Mouse (Mus musculus) lung, embryonic 14.5 days (tissue): Measurements from ENCODE around the gene Mc3r. TPM values are rescaled to one million over a fixed set of nuclear protein-coding genes. Genes with fewer than 3 reads are reported as not detected.

Experiments used
- ATAC-seq: fragments of 200-750 bp; cut with Nextera tagmentation; 2 replicates; pipeline ENCODE4 v1.8.0; 2017; ENCODE audit warnings: mild to moderate bottlenecking, moderate TSS enrichment, moderate library complexity; ENCODE audit not compliant: insufficient read depth
- DNase-seq: peaks from one replicate; pipeline ENCODE4 v3.0.0-alpha.2; 2015
- H3K27ac ChIP-seq: fragments of 300-500 bp; sonication (generic); 2 replicates; pipeline ENCODE4 v1.5.1; 2014; ENCODE audit warnings: low read depth, mild to moderate bottlenecking, moderate library complexity
- H3K27me3 ChIP-seq: fragments of 300-500 bp; sonication (generic); 2 replicates; pipeline ENCODE4 v1.6.1; 2014; ENCODE audit warnings: low read length, control low read depth; ENCODE audit not compliant: insufficient read depth
- H3K36me3 ChIP-seq: fragments of 300-500 bp; sonication (generic); 2 replicates; pipeline ENCODE4 v1.6.1; 2014; ENCODE audit warnings: control low read depth; ENCODE audit not compliant: insufficient read depth
- H3K4me1 ChIP-seq: fragments of 300-500 bp; sonication (generic); 2 replicates; pipeline ENCODE4 v1.6.1; 2014; ENCODE audit warnings: antibody characterized with exemption, control low read depth; ENCODE audit not compliant: insufficient read depth
- H3K4me2 ChIP-seq: fragments of 300-500 bp; sonication (generic); 2 replicates; pipeline ENCODE4 v1.6.1; 2014; ENCODE audit warnings: mild to moderate bottlenecking
- H3K4me3 ChIP-seq: fragments of 300-500 bp; sonication (generic); 2 replicates; pipeline ENCODE4 v1.5.1; 2014; ENCODE audit warnings: low read depth, low read length
- H3K9ac ChIP-seq: fragments of 300-500 bp; sonication (generic); 2 replicates; pipeline ENCODE4 v1.6.1; 2014
- H3K9me3 ChIP-seq: fragments of 300-500 bp; sonication (generic); 2 replicates; pipeline ENCODE4 v1.6.1; 2016; ENCODE audit warnings: low read depth, low read length, control low read depth
- CTCF ChIP-seq: IDR thresholded peaks from 2 replicates; pipeline ENCODE4 v1.5.1; 2016; ENCODE audit warnings: antibody characterized with exemption, low read depth
- WGBS: fragments of 180-500 bp; shearing (Covaris S2); extraction: QIAGEN DNeasy Blood & Tissue Kit; methylation state at CpG from one replicate; pipeline ENCODE4 v1.1.7; 2014; 5-methylcytosine and 5-hydroxymethylcytosine counted together
- polyA plus RNA-seq: library from polyadenylated mRNA; unstranded; fragments of >200 nt; fragmentation: Nextera tagmentation; extraction: Ambion mirVana; gene quantifications from 2 replicates; pipeline ENCODE4 v1.2.1, GENCODE M21; 2014

The Mc3r gene
- polyA plus RNA-seq, 1 experiment from 2014 or later, result not detected

GRCm38 (mm10) chr2:172216163-172216915, 32.0 kb upstream of the Mc3r start:
- peak; percentile 23 for DNase-seq
- 56% methylated on average over 17 of the region's 17 CpGs for WGBS
- no peak overlapping the region for H3K9ac ChIP-seq

GRCm38 (mm10) chr2:172217886-172218285, 30.4 kb upstream of the Mc3r start:
- 53% methylated on average over 8 of the region's 8 CpGs for WGBS
- no peak for ATAC-seq

More at GRCm38 (mm10) chr2:172216163-172216915, 32.0 kb upstream of the Mc3r start:
- no peaks in the 10 kb centered on the region for H3K9me3 ChIP-seq
- no peak overlapping the region for H3K4me3 ChIP-seq
- no peak overlapping the region for H3K27ac ChIP-seq
- H3K4me1 ChIP-seq, result no peaks in the 10 kb centered on the region
- no peak overlapping the region for H3K4me2 ChIP-seq
- ATAC-seq, result peak; percentile 57; the same call in 1 of the 2 replicates
- H3K27me3 ChIP-seq, result no peaks in the 10 kb centered on the region
- no peak for TF ChIP-seq CTCF
- H3K36me3 ChIP-seq, result no peaks in the 10 kb centered on the region

GRCm38 (mm10) chr2:172219186-172219585, 29.1 kb upstream of the Mc3r start:
- Histone ChIP-seq H3K4me1 (no peaks in the 10 kb centered on the region), H3K27ac (no peak overlapping the region), H3K4me3 (no peak overlapping the region), H3K36me3 (no peaks in the 10 kb centered on the region), H3K4me2 (no peak overlapping the region), H3K9ac (no peak overlapping the region), H3K27me3 (no peaks in the 10 kb centered on the region), H3K9me3 (no peaks in the 10 kb centered on the region)
- TF ChIP-seq CTCF, result peak; percentile 28; the same call in 1 of the 2 replicates
- DNase-seq (no peak), ATAC-seq (no peak)
- WGBS, result 50% methylated on average over 5 of the region's 5 CpGs

More at GRCm38 (mm10) chr2:172217886-172218285, 30.4 kb upstream of the Mc3r start:
- Histone ChIP-seq H3K27ac (no peak overlapping the region), H3K9ac (no peak overlapping the region), H3K9me3 (no peaks in the 10 kb centered on the region), H3K36me3 (no peaks in the 10 kb centered on the region), H3K4me1 (no peaks in the 10 kb centered on the region), H3K4me3 (no peak overlapping the region), H3K27me3 (no peaks in the 10 kb centered on the region), H3K4me2 (no peak overlapping the region)
- TF ChIP-seq CTCF, result no peak
- no peak for DNase-seq

DNA sequence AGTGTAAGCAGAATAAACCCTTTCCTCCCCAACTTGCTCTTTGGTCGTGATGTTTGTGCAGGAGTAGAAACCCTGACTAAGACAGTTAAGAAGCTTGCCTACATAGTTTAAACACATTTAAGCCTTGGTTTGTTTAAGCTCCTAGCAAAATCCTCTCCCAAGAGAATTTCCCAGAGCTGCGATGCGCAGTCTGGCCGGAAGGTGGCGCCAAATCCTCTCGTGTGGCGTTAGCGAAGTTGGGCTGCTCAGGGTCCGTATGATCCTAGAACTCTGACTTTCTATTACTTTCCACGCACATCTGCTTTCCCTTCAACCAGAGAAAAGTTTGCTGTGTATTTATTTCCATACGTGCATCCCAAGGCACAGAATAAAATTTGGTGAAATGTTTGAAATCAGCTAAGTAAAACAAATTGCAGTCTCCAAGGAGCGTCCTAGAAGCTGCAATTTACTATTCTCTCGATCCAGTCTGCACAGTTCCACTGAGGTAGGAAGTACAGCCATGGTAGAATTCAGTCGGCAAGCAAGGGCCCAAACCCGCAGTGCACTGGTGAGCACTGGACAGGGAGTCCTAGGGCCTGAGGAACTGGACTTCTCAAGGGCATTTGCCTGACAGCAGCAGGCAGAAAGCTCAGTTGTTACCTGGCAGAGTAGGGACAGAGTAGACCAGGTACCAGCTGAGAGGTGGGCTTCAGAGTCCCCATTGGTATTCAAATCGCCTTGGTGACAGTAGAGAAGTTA, 26.5 kb upstream of the Mc3r start:
- Histone ChIP-seq H3K4me1 (no peaks in the 10 kb centered on the region), H3K27me3 (no peaks in the 10 kb centered on the region), H3K9me3 (no peaks in the 10 kb centered on the region), H3K36me3 (no peaks in the 10 kb centered on the region), H3K4me2 (no peak overlapping the region), H3K27ac (no peak overlapping the region), H3K9ac (no peak overlapping the region), H3K4me3 (no peak overlapping the region)
- no peak; the same call in 1 of the 2 replicates for ATAC-seq
- WGBS, result 9% methylated on average over 16 of the region's 16 CpGs
- peak; percentile 95 for TF ChIP-seq CTCF
- peak; percentile 92 for DNase-seq

- Histone ChIP-seq H3K4me2 (no peak overlapping the region), H3K4me1 (no peaks in the 10 kb centered on the region), H3K27me3 (no peaks in the 10 kb centered on the region), H3K36me3 (no peaks in the 10 kb centered on the region), H3K4me3 (no peak overlapping the region), H3K9me3 (no peaks in the 10 kb centered on the region), H3K27ac (no peak overlapping the region), H3K9ac (no peak overlapping the region)
- no peak for ATAC-seq
- WGBS, result 22% methylated on average over 6 of the region's 6 CpGs
- no peak for DNase-seq
- TF ChIP-seq CTCF, result no peak
Measured at GRCm38 (mm10) chr2:172222394-172222785, 25.9 kb upstream of the Mc3r start.

DNA sequence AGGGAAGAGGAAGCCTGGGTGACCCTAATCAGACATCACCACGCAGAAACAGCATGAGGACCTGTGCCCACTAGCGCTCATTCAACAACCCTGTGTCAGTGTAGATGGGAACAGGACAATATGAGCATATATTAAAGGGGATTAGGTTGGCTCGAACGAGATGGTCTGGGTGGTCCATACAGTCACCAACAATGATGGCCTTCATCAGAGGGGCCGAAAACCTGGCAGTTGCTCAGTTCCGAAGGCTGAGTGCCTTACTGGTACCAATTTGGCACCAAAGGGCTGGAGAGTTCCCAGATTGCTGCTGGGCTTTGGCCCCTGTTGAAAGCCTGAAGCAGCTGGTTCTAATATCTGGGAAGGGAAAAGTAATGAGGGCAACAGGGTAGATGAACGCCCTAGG, 25.4 kb upstream of the Mc3r start:
- Histone ChIP-seq H3K9me3 (no peaks in the 10 kb centered on the region), H3K27me3 (no peaks in the 10 kb centered on the region), H3K36me3 (no peaks in the 10 kb centered on the region), H3K4me1 (no peaks in the 10 kb centered on the region), H3K4me3 (no peak overlapping the region), H3K4me2 (no peak overlapping the region), H3K9ac (no peak overlapping the region), H3K27ac (no peak overlapping the region)
- WGBS, result 78% methylated on average over 7 of the region's 7 CpGs
- ATAC-seq (no peak), DNase-seq (no peak)
- no peak for TF ChIP-seq CTCF
